Mouse (Mus musculus): ENCODE measurements around the gene A030014E15Rik. TPM values are rescaled to one million over a fixed set of nuclear protein-coding genes. Genes with fewer than 3 reads are reported as not detected.
"Not testable (repeated sequence)": the region's sequence is repeated elsewhere in the genome, so short reads cannot be mapped to it uniquely, and the experiment has no call there.

A030014E15Rik gene
- not detected in 2 replicates for total RNA-seq (2015; ENCODE audit: low replicate concordance)
- not detected in 2 replicates for total RNA-seq (2017; ENCODE audit: low replicate concordance)

- ATAC-seq (replicated peaks; ENCODE audit: low FRiP score, poor library complexity, severe bottlenecking): no peak
These were observed at the start of gene A030014E15Rik for GRCm38 (mm10) chr1:82924650-82925049. A030014E15Rik (plus strand) TSS chr1:82924917.

- ATAC-seq (replicated peaks; ENCODE audit: low FRiP score, poor library complexity, severe bottlenecking): no peak
These were observed 45.5 kb upstream of the A030014E15Rik start for GRCm38 (mm10) chr1:82879172-82879571.

DNA sequence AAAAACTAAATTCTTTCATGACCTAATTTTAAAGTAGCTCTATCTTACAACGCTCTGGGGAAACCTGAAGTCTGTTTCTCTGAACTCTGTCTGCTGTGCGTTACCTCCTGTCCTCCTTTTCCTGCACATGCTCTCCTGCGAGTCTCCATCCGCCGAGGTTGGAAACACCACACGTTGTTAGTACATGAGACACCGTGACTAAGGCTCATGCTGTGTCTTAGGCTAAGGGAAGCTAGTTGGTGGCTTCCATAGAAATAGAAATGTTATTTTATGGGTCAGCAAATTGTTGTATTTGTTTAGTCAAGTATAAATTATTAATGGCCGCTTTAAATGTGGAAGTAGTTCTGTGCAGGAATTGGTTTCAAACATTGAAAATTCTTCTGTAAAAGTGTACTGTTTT is 44.5 kb upstream of the A030014E15Rik start:
- no peak for ATAC-seq (replicated peaks; ENCODE audit: low FRiP score, poor library complexity, severe bottlenecking)

GRCm38 (mm10) chr1:82893269-82893668 is 31.4 kb upstream of the A030014E15Rik start:
- ATAC-seq (replicated peaks; ENCODE audit: low FRiP score, poor library complexity, severe bottlenecking): no peak

- no peak for ATAC-seq (replicated peaks; ENCODE audit: low FRiP score, poor library complexity, severe bottlenecking)
These were observed 24.1 kb upstream of the A030014E15Rik start for GRCm38 (mm10) chr1:82900567-82900966.

GRCm38 (mm10) chr1:82901201-82901600 is 23.5 kb upstream of the A030014E15Rik start:
- no peak for ATAC-seq (replicated peaks; ENCODE audit: low FRiP score, poor library complexity, severe bottlenecking)

GRCm38 (mm10) chr1:82905886-82906285 is 18.8 kb upstream of the A030014E15Rik start:
- no peak for ATAC-seq (replicated peaks; ENCODE audit: low FRiP score, poor library complexity, severe bottlenecking)

DNA sequence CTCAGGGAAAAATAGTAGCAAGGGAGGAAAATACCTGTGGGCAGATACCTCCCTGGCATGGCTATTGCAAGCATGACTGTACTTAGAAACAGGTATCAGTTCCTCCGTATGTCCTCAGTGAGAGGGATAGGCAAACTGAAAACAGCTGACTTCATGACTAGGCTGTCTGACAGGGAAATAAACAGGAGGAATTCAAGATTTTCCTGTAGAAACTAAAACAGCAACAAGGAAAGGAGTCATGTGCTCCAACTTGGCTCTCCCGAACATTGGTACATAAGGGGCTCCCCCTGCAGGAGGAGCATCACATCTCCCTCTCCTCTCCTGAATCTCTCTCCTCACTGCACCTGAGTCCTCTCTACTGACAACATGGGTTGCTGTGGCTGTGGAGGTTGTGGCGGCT is 11.7 kb upstream of the A030014E15Rik start, which contains the start of gene A030005L19Rik:
Gene A030005L19Rik (plus strand): TSS at position 301 of the 400 bp plus-strand sequence.
- no peak for ATAC-seq (replicated peaks; ENCODE audit: low FRiP score, poor library complexity, severe bottlenecking)

DNA sequence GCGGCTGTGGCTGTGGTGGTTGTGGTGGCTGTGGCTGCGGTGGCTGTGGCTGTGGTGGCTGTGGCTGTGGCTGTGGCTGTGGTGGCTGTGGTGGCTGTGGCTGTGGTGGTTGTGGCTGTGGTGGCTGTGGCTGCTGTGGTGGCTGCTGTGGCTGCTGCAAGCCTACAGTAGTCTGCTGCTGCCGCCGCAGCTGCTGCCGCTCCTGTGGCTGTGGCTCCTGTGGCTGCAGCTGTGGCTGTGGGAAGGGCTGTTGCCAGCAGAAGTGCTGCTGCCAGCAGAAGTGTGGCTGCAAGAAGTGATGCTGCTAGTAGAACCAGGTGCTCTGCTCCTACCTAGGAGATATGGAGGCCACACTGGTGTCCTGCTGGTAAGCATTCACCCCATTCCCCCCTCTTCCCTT is 11.3 kb upstream of the A030014E15Rik start:
- ATAC-seq (replicated peaks; ENCODE audit: low FRiP score, poor library complexity, severe bottlenecking): not testable (repeated sequence)

DNA sequence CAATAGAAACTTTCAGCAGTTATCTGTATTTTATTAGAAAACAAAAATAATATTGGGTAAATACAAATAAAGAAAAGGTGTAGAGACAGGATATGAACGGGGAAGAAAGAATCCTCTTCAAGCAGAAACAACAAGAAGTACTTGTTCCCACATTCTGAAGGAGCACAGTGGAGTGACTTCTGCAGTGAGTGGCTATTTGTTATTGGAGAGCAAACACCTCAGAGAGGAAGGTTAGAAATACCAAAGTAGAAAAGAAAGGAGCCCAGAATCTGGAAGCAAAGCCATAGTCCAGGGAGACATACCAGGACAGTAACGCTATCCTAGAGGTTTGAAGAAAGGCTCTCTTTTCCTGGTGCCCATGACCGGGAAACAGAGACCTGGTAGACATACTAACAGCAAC is 5.8 kb downstream of the A030014E15Rik start:
- ATAC-seq (replicated peaks; ENCODE audit: low FRiP score, poor library complexity, severe bottlenecking): not testable (repeated sequence)

- ATAC-seq (replicated peaks; ENCODE audit: low FRiP score, poor library complexity, severe bottlenecking): not testable (repeated sequence)
These were observed 6.6 kb downstream of the A030014E15Rik start, which contains the start of gene Gm6217 for GRCm38 (mm10) chr1:82931326-82931725. Gm6217 (minus strand) TSS chr1:82931399.

GRCm38 (mm10) chr1:82938666-82939065 is 13.9 kb downstream of the A030014E15Rik start:
- ATAC-seq (replicated peaks; ENCODE audit: low FRiP score, poor library complexity, severe bottlenecking): no peak

DNA sequence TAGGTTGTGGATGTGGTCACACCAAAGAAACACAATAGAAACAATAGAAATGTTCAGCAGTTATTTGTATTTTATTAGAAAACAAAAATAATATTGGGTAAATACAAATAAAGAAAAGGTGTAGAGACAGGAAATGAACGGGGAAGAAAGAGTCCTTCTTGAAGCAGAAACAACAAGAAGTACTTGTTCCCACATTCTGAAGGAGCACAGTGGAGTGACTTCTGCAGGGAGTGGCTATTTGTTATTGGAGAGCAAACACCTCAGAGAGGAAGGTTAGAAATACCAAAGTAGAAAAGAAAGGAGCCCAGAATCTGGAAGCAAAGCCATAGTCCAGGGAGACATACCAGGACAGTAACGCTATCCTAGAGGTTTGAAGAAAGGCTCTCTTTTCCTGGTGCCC is 17.8 kb downstream of the A030014E15Rik start:
- not testable (repeated sequence) for ATAC-seq (replicated peaks; ENCODE audit: low FRiP score, poor library complexity, severe bottlenecking)

DNA sequence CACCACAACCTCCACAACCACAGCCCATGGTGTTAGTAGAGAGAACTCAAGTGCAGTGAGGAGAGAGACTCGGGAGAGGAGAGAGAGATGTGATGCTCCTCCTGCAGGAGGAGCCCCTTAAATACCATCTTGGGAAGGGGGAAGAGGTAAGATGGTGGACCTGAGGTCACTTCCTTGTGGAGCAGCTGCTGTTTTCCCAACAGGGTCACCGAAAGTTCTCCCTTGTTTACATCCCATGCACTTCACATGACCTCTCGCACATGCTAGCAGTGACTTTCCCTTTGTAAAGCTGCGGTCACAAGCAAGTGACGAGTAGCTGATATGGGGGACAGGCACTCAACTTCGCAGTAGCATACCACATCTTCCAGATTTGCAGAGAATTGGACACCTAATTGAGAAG is 18.6 kb downstream of the A030014E15Rik start, which contains the start of gene A030003K21Rik:
Gene A030003K21Rik (minus strand): TSS at position 94 of the 400 bp plus-strand sequence.
- not testable (repeated sequence) for ATAC-seq (replicated peaks; ENCODE audit: low FRiP score, poor library complexity, severe bottlenecking)

DNA sequence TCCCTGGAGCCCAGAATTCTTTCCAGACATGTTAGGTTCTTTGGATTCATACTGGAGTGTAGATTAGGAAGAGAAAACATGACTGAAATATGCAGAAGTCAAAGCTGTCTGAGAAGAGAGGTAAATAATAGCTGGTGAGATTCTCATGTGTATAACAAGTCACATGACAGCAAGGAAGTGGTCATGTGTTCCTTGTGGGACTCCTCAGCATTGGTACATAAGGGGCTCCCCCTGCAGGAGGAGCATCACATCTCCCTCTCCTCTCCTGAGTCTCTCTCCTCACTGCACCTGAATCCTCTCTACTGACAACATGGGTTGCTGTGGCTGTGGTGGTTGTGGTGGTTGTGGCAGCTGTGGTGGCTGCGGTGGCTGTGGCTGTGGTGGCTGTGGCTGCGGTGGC is 21.3 kb downstream of the A030014E15Rik start:
- ATAC-seq (replicated peaks; ENCODE audit: low FRiP score, poor library complexity, severe bottlenecking): not testable (repeated sequence)

GRCm38 (mm10) chr1:82948601-82949000 is 23.9 kb downstream of the A030014E15Rik start:
- ATAC-seq (replicated peaks; ENCODE audit: low FRiP score, poor library complexity, severe bottlenecking): no peak

DNA sequence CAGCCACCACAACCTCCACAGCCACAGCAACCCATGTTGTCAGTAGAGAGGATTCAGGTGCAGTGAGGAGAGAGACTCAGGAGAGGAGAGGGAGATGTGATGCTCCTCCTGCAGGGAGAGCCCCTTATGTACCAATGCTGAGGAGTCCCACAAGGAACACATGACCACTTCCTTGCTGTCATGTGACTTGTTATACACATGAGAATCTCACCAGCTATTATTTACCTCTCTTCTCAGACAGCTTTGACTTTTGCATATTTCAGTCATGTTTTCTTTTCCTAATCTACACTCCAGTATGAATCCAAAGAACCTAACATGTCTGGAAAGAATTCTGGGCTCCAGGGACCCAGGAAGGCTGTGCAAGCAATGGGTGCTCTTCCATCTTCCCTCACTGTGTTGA is 31.2 kb downstream of the A030014E15Rik start, which contains the start of gene Gm7544:
Gene Gm7544 (minus strand): TSS at position 101 of the 400 bp plus-strand sequence.
- not testable (repeated sequence) for ATAC-seq (replicated peaks; ENCODE audit: low FRiP score, poor library complexity, severe bottlenecking)

GRCm38 (mm10) chr1:82959870-82960385 is 35.2 kb downstream of the A030014E15Rik start, which contains the start of gene Gm47955:
Gm47955 (plus strand) TSS chr1:82960286.
- no peak for ATAC-seq (replicated peaks; ENCODE audit: low FRiP score, poor library complexity, severe bottlenecking)

DNA sequence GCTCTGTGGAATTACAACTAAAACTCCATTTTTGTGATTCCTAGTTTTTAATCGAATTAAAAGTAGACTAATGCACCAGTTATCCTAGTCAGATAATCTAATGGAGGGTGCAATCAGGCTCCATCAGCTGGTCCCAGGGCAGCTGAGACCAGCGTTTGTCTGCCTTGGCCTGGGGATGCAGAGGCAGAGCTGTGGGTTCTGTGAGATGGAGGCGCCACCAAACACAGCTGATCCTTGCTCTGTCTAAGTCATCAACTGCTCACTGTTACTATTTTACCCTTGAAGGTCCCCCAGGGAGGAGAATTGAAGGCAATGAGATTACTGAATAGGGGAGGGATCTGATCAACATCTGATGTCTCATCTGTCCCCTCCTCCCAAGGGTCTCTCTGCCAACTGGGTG is 41.7 kb downstream of the A030014E15Rik start:
- no peak for ATAC-seq (replicated peaks; ENCODE audit: low FRiP score, poor library complexity, severe bottlenecking)

- no peak for ATAC-seq (replicated peaks; ENCODE audit: low FRiP score, poor library complexity, severe bottlenecking)
These were observed 47.3 kb downstream of the A030014E15Rik start for GRCm38 (mm10) chr1:82972046-82972445.

DNA sequence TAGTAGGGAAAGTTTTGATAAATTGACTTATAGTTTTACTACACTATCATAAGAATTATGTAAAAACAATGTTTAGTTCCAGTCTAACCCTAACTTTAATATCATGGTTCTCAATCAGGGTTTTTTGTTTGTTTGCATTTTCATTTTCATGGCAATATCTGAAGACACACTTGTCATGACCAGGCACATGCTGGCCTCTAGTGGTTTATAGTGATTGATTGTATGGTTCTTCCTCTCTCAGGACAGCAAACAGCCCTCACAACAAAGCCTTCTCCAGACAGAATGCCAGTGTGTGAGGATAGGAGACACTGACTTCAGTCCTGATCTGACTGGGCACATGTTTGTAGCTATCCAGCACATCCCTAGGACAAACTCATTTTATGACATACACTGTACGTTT is 48.5 kb downstream of the A030014E15Rik start:
- no peak for ATAC-seq (replicated peaks; ENCODE audit: low FRiP score, poor library complexity, severe bottlenecking)

GRCm38 (mm10) chr1:82973901-82974300 is 49.2 kb downstream of the A030014E15Rik start:
- no peak for ATAC-seq (replicated peaks; ENCODE audit: low FRiP score, poor library complexity, severe bottlenecking)
